Mouse (Mus musculus) intestine, embryonic 15.5 days (tissue): ENCODE measurements at regions not wholly inside any gene's neighbourhood (a gene's known extent, or its start where the extent isn't known, plus 50 kb on each side); places are given as distances from the start of the nearest gene placed in this dataset.
A peak's percentile ranks its signal among the peaks of the same experiment; 100 is the strongest.

ENCODE experiments used
- ATAC-seq: fragments of 200-750 bp; cut with Nextera tagmentation; 2 replicates; pipeline ENCODE4 v1.8.0; 2017; ENCODE audit warnings: moderate TSS enrichment, moderate library complexity
- H3K27ac ChIP-seq: fragments of 300-500 bp; sonication (generic); 2 replicates; pipeline ENCODE4 v1.5.1; 2015; ENCODE audit warnings: mild to moderate bottlenecking, inconsistent platforms
- H3K27me3 ChIP-seq: fragments of 300-500 bp; sonication (generic); replicated peaks from 2 replicates; pipeline ENCODE4 v1.6.1; 2015; ENCODE audit warnings: inconsistent platforms
- H3K36me3 ChIP-seq: fragments of 300-500 bp; sonication (generic); 2 replicates; pipeline ENCODE4 v1.6.1; 2015; ENCODE audit warnings: inconsistent platforms
- H3K4me1 ChIP-seq: fragments of 300-500 bp; sonication (generic); replicated peaks from 2 replicates; pipeline ENCODE4 v1.6.1; 2015; ENCODE audit warnings: inconsistent platforms
- H3K4me2 ChIP-seq: fragments of 300-500 bp; sonication (generic); replicated peaks from 2 replicates; pipeline ENCODE4 v1.6.1; 2015; ENCODE audit warnings: mild to moderate bottlenecking, inconsistent platforms
- H3K4me3 ChIP-seq: fragments of 300-500 bp; sonication (generic); replicated peaks from 2 replicates; pipeline ENCODE4 v1.5.1; 2015; ENCODE audit warnings: inconsistent platforms
- H3K9ac ChIP-seq: fragments of 300-500 bp; sonication (generic); 2 replicates; pipeline ENCODE4 v1.6.1; 2015; ENCODE audit warnings: inconsistent platforms
- H3K9me3 ChIP-seq: fragments of 300-500 bp; sonication (generic); 2 replicates; pipeline ENCODE4 v1.6.1; 2016; ENCODE audit warnings: inconsistent platforms
- WGBS: fragments of 180-500 bp; shearing (Covaris S2); methylation state at CpG from one replicate; pipeline ENCODE4 v1.1.7; 2015; 5-methylcytosine and 5-hydroxymethylcytosine counted together

GRCm38 (mm10) chr10:98073432-98073831 lies 346.9 kb upstream of the C030005K15Rik start:
- H3K4me2 ChIP-seq, result no peak overlapping the region
- no peaks in the 10 kb centered on the region for H3K36me3 ChIP-seq
- no peaks in the 10 kb centered on the region for H3K4me1 ChIP-seq
- no peak overlapping the region for H3K9ac ChIP-seq
- no peak overlapping the region for H3K27ac ChIP-seq
- no peaks in the 10 kb centered on the region for H3K9me3 ChIP-seq
- no peak for ATAC-seq
- no peak overlapping the region for H3K4me3 ChIP-seq
- 81% methylated on average over 2 of the region's 2 CpGs for WGBS
- no peaks in the 10 kb centered on the region for H3K27me3 ChIP-seq

DNA sequence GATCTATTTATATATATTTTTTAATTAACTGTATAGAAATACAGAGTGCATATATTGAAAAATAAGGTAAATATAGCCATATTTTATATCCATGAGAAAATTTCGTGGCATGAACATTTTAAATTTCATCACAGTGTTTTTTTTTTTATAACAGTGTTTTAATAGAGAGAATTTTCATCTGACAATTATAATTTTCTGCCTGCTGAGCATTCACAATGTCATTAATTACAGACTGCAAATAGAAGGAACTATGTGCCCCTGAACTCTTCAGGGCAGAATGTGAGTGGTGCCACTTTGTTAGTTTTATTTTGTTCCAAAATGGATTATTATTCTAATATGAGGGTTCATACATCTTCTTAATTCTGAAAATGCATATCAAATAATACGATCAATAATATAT lies 358.3 kb upstream of the C030005K15Rik start:
- no peaks in the 10 kb centered on the region for H3K9me3 ChIP-seq
- no peak overlapping the region for H3K27ac ChIP-seq
- H3K4me3 ChIP-seq, result no peak overlapping the region
- no peak overlapping the region for H3K4me2 ChIP-seq
- no peak for ATAC-seq
- no peak overlapping the region for H3K9ac ChIP-seq
- H3K4me1 ChIP-seq, result no peaks in the 10 kb centered on the region
- no peaks in the 10 kb centered on the region for H3K27me3 ChIP-seq
- WGBS, result 56% methylated on average over 2 of the region's 2 CpGs
- H3K36me3 ChIP-seq, result no peaks in the 10 kb centered on the region

- Histone ChIP-seq H3K27ac (no peak overlapping the region), H3K9me3 (no peaks in the 10 kb centered on the region), H3K9ac (no peak overlapping the region), H3K4me3 (no peak overlapping the region), H3K4me1 (no peaks in the 10 kb centered on the region), H3K4me2 (no peak overlapping the region), H3K36me3 (no peaks in the 10 kb centered on the region), H3K27me3 (no peaks in the 10 kb centered on the region)
- WGBS, result 74% methylated on average over 5 of the region's 5 CpGs
- ATAC-seq, result no peak
Measured at GRCm38 (mm10) chr10:98116296-98116695, 389.7 kb upstream of the C030005K15Rik start.

DNA sequence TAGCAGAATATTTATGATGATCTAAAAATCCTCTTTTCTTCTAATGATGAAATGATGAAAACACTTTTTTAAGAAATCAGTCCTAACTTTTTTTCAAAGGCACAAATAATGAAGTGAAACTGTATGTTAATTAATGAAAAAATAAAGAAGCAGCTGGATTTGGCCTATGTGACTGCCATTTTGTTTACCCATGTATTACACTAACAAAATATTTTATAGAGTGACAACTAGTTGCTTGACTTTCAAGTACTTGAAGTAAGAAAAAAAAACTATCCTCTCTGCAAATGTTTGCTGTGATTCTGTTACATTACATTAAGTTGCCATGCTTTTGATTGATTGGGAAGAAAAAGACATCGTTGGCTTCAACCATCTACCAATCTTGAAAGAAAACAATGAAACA lies 399.2 kb upstream of the C030005K15Rik start:
- no peak overlapping the region for H3K27ac ChIP-seq
- H3K9ac ChIP-seq, result no peak overlapping the region
- no peaks in the 10 kb centered on the region for H3K36me3 ChIP-seq
- H3K4me2 ChIP-seq, result no peak overlapping the region
- no peaks in the 10 kb centered on the region for H3K9me3 ChIP-seq
- H3K4me3 ChIP-seq, result no peak overlapping the region
- ATAC-seq, result no peak
- no peaks in the 10 kb centered on the region for H3K4me1 ChIP-seq
- 74% methylated on average over 1 of the region's 1 CpGs for WGBS
- no peaks in the 10 kb centered on the region for H3K27me3 ChIP-seq

DNA sequence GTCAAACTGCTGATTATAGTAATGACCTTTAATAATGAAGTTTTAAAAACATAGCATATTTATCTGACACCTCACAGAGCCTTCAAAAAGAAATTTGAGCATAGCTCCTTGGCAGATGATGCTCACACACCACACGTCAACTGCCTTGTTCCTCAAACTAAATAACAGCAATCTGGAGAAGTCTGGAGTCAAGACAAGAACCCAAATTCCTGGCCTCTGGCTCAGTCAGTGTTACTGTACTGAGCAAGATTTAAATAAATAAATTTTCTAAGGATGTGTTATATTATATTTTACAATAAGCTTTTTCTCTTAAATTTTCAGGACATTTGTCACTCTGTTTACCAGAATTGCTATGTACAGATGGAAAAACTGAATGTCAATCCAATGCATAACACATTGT lies 408.5 kb upstream of the C030005K15Rik start:
- Histone ChIP-seq H3K4me3 (no peak overlapping the region), H3K4me1 (no peaks in the 10 kb centered on the region), H3K27me3 (no peaks in the 10 kb centered on the region), H3K27ac (no peak overlapping the region), H3K9me3 (no peaks in the 10 kb centered on the region), H3K4me2 (no peak overlapping the region), H3K36me3 (no peaks in the 10 kb centered on the region), H3K9ac (no peak overlapping the region)
- no peak for ATAC-seq
- WGBS, result 58% methylated on average over 1 of the region's 1 CpGs

GRCm38 (mm10) chr10:98145773-98146172 lies 419.2 kb upstream of the C030005K15Rik start:
- no peak for ATAC-seq
- H3K9me3 ChIP-seq, result no peaks in the 10 kb centered on the region
- no peak overlapping the region for H3K27ac ChIP-seq
- no peaks in the 10 kb centered on the region for H3K36me3 ChIP-seq
- H3K9ac ChIP-seq, result no peak overlapping the region
- no peaks in the 10 kb centered on the region for H3K27me3 ChIP-seq
- no peak overlapping the region for H3K4me3 ChIP-seq
- 59% methylated on average over 1 of the region's 1 CpGs for WGBS
- 0 out of 2 replicates have a peak, but pooled peaks cover 2% of the 10 kb centered on the region for H3K4me1 ChIP-seq
- H3K4me2 ChIP-seq, result no peak overlapping the region

GRCm38 (mm10) chr10:98146998-98147863 lies 420.7 kb upstream of the C030005K15Rik start:
- 48% methylated on average over 9 of the region's 9 CpGs for WGBS
- no peak overlapping the region for H3K9ac ChIP-seq
- no peaks in the 10 kb centered on the region for H3K27me3 ChIP-seq
- H3K9me3 ChIP-seq, result no peaks in the 10 kb centered on the region
- H3K27ac ChIP-seq, result peak overlapping the region; percentile 52; the same call in 1 of the 2 replicates
- no peak for ATAC-seq
- H3K4me1 ChIP-seq, result 0 out of 2 replicates have a peak, but pooled peaks cover 2% of the 10 kb centered on the region
- H3K4me3 ChIP-seq, result no peak overlapping the region
- no peak overlapping the region for H3K4me2 ChIP-seq
- H3K36me3 ChIP-seq, result no peaks in the 10 kb centered on the region

- no peak overlapping the region for H3K27ac ChIP-seq
- H3K4me3 ChIP-seq, result no peak overlapping the region
- H3K4me2 ChIP-seq, result no peak overlapping the region
- ATAC-seq, result no peak
- no peak overlapping the region for H3K9ac ChIP-seq
- no peaks in the 10 kb centered on the region for H3K36me3 ChIP-seq
- H3K27me3 ChIP-seq, result no peaks in the 10 kb centered on the region
- WGBS, result 41% methylated on average over 2 of the region's 2 CpGs
- no peaks in the 10 kb centered on the region for H3K4me1 ChIP-seq
- H3K9me3 ChIP-seq, result no peaks in the 10 kb centered on the region
Measured at GRCm38 (mm10) chr10:98155982-98156381, 429.4 kb upstream of the C030005K15Rik start.

DNA sequence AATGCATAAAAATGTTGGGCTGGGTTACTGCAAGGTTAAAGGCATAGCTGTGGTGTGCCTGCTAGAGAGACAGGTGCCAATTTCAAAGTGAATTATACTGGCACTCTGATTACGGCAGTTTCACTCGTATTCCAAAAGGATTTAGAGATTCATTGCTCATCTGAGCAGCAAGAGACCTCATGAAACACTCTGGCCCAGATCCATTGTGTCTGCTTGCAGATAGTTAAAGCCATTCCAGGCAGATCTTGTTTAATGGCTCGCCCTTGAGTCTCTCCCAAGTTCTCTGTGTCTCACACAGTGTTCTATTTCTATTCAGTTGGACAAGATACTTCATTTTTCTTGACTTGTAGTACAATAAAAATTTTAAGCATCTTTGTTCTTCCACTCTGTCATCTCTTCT lies 459.1 kb upstream of the C030005K15Rik start:
- no peak overlapping the region for H3K9ac ChIP-seq
- WGBS, result 62% methylated on average over 3 of the region's 3 CpGs

GRCm38 (mm10) chr10:98196852-98197251 lies 470.3 kb upstream of the C030005K15Rik start:
- ATAC-seq, result no peak
- H3K4me1 ChIP-seq, result no peaks in the 10 kb centered on the region
- 82% methylated on average over 4 of the region's 4 CpGs for WGBS
- no peaks in the 10 kb centered on the region for H3K36me3 ChIP-seq
- H3K4me3 ChIP-seq, result no peak overlapping the region
- no peak overlapping the region for H3K27ac ChIP-seq
- no peaks in the 10 kb centered on the region for H3K9me3 ChIP-seq
- no peak overlapping the region for H3K9ac ChIP-seq
- no peaks in the 10 kb centered on the region for H3K27me3 ChIP-seq
- H3K4me2 ChIP-seq, result no peak overlapping the region

More for the DNA sequence above, 459.1 kb upstream of the C030005K15Rik start:
- Histone ChIP-seq H3K27me3 (no peaks in the 10 kb centered on the region), H3K4me3 (no peak overlapping the region), H3K36me3 (no peaks in the 10 kb centered on the region), H3K9me3 (no peaks in the 10 kb centered on the region), H3K27ac (no peak overlapping the region), H3K4me2 (no peak overlapping the region), H3K4me1 (no peaks in the 10 kb centered on the region)
- ATAC-seq, result no peak

GRCm38 (mm10) chr10:98210246-98210645 lies 483.7 kb upstream of the C030005K15Rik start:
- Histone ChIP-seq H3K4me2 (no peak overlapping the region), H3K36me3 (no peaks in the 10 kb centered on the region), H3K9me3 (no peaks in the 10 kb centered on the region), H3K9ac (no peak overlapping the region), H3K27me3 (no peaks in the 10 kb centered on the region), H3K4me3 (no peak overlapping the region), H3K27ac (no peak overlapping the region), H3K4me1 (no peaks in the 10 kb centered on the region)
- WGBS, result 83% methylated on average over 2 of the region's 2 CpGs
- no peak for ATAC-seq

DNA sequence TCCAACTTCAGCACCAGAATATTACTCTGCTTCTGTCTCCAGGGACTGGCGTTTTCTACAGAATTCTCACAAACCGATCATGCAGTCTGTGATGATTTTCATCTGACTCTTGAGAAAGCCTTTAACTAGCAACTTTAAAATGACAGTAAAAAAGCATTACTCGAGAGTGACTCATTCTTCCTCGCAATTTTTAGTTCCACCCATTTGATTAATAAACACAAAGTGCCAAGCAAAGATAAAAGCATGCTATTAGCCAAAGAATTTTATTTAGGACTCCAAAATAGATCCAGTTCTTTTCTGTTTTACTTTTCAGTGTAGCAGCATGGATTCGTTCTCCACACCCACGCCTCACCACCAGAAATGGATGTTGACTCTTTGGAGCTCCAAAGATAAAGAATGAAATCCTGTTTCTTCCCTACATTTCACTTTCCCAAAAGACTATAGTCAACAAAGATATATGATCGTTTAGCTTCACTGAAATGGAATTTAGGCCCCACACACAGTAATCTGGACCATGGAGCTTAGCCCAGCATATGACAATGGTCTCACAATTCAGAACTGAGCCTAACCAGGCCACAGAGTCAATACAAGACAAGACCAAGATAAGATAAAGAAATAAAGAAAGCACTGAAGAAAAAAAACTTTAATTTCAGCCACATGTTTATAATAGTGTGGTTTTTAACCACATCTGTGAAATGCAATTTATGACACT lies 486.5 kb upstream of the C030005K15Rik start:
- no peaks in the 10 kb centered on the region for H3K36me3 ChIP-seq
- 55% methylated on average over 7 of the region's 7 CpGs for WGBS
- ATAC-seq, result no peak

More for the DNA sequence above, 486.5 kb upstream of the C030005K15Rik start:
- Histone ChIP-seq H3K4me3 (no peak overlapping the region), H3K9ac (no peak overlapping the region), H3K27me3 (no peaks in the 10 kb centered on the region), H3K4me1 (no peaks in the 10 kb centered on the region), H3K4me2 (no peak overlapping the region), H3K9me3 (no peaks in the 10 kb centered on the region), H3K27ac (no peak overlapping the region)
